Mouse (Mus musculus) c-Kit-negative CD71-positive TER-119-positive erythroid progenitor cells, embryonic 14.5 days (primary cell): ENCODE data around the gene Pop7.

Experiments used
- DNase-seq: peaks from one replicate; pipeline ENCODE4 v3.0.0-alpha.2; 2013; ENCODE audit warnings: low read depth, low spot score

Pop7 gene

GRCm38 (mm10) chr5:137502667-137503110, 371 bp upstream of the Pop7 start:
- peak; percentile 83 for DNase-seq

GRCm38 (mm10) chr5:137500186-137500585, 2.1 kb downstream of the Pop7 start:
- DNase-seq: no peak

DNA sequence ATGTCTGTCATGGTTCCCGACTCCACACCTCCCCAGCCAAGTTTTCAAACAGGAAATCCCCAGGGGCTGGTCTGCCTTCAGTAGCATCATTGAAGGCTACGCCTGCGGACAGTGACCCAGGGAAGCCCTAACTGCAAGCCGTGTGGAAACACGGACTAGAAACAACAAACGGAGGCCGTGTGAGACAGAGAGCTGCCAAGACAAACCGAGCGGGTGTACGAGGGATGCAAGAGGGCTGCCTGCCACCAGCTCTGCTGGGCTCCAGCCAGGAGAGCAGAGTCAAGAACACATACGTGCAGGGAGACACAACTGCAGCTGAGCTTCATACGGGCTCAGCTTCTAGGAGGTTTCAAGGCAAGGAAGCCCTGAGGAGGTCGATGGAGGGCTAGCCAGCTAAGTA, 8.5 kb downstream of the Pop7 start:
- DNase-seq: no peak

DNA sequence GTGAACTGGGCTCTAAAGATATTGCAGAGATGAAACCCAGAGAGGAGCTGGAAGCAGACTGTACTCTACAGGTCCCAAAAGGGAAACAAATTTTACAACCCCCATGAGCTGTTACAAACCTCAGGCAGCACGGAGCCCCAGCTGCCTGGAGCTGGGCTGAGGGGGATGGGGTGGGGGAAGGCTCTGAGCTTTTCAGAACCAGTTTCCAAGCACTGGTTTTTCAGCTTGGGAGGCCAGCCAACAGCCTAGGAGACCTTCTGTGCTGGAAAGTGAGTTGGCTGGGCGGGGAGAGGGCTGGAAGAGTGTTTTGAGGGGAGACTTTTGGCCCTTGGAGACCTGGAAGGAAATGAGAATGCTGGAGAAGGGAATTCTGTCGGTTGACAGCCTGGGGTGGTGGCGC, 10.8 kb downstream of the Pop7 start:
- DNase-seq: no peak

GRCm38 (mm10) chr5:137487616-137488015, 14.7 kb downstream of the Pop7 start:
- no peak for DNase-seq

DNA sequence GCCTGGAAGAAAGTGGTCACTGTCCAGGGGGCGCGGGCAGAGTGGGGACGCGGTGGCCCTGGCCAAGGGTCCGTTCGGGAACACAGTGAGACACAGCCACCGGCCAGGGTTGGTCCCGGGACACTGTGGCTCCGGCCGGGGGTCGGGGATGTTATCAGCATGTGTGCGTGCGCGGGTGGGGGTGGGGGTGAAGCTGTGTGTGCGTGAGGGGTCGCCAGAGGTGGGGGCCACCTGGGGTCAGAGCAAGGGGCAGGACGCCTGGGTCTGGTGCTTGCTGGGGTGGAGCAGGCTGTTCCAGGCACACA, 16.5 kb downstream of the Pop7 start:
- DNase-seq: no peak

- no peak for DNase-seq
Observed at GRCm38 (mm10) chr5:137485071-137485850, 17.1 kb downstream of the Pop7 start.

DNA sequence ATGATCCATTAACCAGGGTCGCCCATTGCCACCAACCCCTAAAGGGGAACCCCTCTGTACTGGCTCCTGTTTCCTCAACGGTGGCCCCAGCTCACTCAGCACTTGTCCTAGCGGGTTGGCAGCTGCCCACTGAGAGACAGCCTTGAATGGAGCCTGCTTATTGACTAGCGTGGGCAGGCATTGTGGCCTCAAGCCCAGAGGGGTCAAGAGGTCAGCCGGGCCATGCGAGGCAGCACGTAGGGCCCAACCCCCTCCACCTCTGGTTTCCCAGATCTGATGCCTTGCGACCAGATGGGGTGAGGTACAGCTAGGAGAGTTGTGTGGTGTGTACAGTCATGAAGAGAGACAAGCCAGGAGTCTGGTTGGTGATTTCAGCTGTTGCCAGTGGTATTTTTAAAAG, 20.4 kb downstream of the Pop7 start:
- DNase-seq: no peak

DNA sequence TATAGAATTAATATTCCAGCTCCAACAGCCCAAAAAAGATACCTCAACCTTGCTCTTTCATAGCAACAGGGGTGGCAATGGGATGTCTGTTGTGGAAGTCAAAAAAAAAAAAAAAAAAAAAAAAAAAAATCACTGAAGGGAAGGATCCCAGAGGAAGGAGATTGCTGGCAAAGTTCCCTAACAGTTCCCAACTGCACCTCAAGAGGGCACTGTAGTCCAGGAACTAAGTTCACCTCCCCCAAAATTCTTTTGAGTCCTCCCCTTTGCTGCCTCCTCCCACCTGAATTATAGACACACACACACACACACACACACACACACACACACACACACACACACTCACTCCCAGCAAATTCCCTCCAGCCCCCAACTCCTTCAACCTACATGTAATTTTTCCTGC, 21.2 kb downstream of the Pop7 start:
- peak; percentile 30 for DNase-seq

DNA sequence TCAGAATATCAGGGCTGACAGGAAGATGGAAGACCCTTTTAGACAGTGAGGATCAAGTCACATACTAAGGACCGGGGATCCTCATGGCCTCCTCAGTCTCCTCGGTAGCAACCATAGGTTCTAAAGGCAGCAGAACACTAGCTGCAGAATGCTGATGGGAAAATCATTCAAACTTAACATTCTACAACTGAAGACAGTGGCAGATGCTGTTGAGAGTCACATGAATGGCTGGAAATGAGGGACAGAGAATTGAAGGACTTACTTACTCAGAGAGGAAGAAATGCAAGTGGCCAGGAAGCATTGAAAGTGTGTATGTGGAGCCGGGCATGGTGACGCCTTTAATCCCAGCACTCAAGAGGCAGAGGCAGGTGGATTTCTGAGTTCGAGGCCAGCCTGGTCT, 25.4 kb downstream of the Pop7 start, which contains the start of gene Zan:
Gene Zan (minus strand): TSS at position 101 of the 400 bp plus-strand sequence.
- no peak for DNase-seq

- no peak for DNase-seq
Observed at GRCm38 (mm10) chr5:137474351-137474750, 28.0 kb downstream of the Pop7 start.

DNA sequence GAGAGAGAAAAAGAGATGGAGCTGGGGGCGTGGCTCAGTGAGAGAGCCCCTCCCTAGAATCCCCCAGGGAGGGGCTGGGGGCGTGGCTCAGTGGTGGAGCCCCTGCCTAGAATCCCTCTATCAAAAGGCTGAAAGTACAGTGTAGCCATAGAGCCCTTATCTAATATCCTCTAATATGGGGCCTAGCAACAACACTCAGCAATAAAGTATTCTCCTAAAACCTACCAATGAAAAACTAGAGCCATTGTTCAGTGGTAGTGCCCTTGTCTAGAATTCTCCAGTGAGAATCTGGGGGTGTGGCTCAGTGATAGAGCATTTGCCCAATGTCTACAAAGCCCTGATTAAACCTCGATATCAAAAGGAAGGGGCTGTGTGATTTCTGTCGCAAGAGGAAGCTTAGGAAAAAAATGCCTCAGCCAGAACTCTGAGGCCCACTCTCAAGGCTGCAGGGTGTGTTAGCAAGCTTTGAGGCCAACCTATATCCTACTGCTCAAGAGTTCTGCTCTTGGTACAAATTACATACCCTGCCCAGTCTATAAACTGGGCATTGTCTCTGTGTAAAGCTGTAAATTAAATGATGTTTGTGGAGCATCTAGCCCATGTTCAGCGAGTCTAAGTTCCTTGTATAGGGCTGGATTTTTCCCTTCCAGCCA, 29.9 kb downstream of the Pop7 start:
- DNase-seq: no peak

- DNase-seq: no peak
Observed at GRCm38 (mm10) chr5:137466946-137467345, 35.4 kb downstream of the Pop7 start.

- no peak for DNase-seq
Observed at GRCm38 (mm10) chr5:137465049-137465448, 37.3 kb downstream of the Pop7 start.

DNA sequence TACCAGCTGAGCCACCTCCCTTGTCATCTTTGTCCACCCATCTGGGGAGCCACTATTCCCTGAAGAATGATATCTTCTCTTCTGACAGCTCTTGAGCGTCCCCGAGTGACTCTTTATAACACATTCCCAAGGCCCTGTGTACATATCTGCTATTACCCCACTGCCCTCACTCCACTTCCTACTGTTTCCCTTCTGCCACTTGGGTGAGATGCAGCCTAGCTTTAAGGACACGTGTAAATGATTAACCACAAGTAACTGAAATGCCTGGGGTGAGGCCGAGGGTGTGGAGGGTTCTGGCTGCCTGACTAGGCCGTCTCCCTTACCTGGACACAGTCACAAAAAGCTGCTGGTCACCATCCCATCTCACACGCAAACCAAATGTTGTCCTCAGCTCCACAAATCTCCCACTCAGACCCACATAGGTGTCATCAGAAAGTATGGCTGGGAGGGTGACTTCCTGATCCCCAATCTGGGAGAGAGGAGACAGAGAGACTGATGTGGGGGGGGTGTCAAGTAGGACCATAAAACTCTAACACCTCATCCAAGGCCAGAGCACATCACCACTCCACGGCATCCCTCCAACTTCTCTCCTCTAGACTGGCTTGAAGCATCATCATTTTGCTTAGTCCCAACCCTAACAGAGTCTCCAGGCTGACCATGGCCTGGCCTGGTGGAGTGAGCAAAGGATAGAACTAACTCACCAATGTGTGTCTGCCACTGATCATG, 46.3 kb downstream of the Pop7 start:
- DNase-seq: no peak

GRCm38 (mm10) chr5:137455206-137455605, 47.1 kb downstream of the Pop7 start:
- DNase-seq: no peak
